Mouse (Mus musculus) embryonic fibroblast, embryonic 13.5 days (primary cell): Measurements from ENCODE around the gene Klhl33. TPM values are rescaled to one million over a fixed set of nuclear protein-coding genes. Genes with fewer than 3 reads are reported as not detected.
"Not testable (repeated sequence)": the region's sequence is repeated elsewhere in the genome, so short reads cannot be mapped to it uniquely, and the experiment has no call there.

Experiments
- H3K27ac ChIP-seq: 2 replicates; pipeline ENCODE4 v1.5.1; 2012; ENCODE audit warnings: low read length, control low read depth, inconsistent platforms; ENCODE audit not compliant: insufficient read depth
- H3K4me1 ChIP-seq: 2 replicates; pipeline ENCODE4 v1.6.1; 2011; ENCODE audit warnings: low read length; ENCODE audit not compliant: control insufficient read depth, insufficient read depth
- H3K4me3 ChIP-seq: 2 replicates; pipeline ENCODE4 v1.5.1; 2011; ENCODE audit warnings: mild to moderate bottlenecking, control low read depth, low read length; ENCODE audit not compliant: insufficient read depth
- CTCF ChIP-seq: IDR thresholded peaks from 2 replicates; pipeline ENCODE4 v1.5.1; 2011; ENCODE audit warnings: mild to moderate bottlenecking, control low read depth, low read length, moderate library complexity, borderline replicate concordance; ENCODE audit not compliant: insufficient read depth
- POLR2A ChIP-seq: IDR thresholded peaks from 2 replicates; pipeline ENCODE4 v1.6.1; 2011; ENCODE audit warnings: low read depth, mild to moderate bottlenecking, control low read depth, low read length, moderate library complexity
- polyA plus RNA-seq: library from polyadenylated mRNA; stranded (reverse); fragments of >200 nt; gene quantifications from 2 replicates; pipeline ENCODE4 v1.2.4, GENCODE M21; 2011; ENCODE audit warnings: low read depth; ENCODE audit not compliant: missing spikeins, insufficient read length

The Klhl33 gene
- polyA plus RNA-seq, 1 experiment, result 0.47 TPM

GRCm38 (mm10) chr14:50904828-50905129, 7.5 kb upstream of the Klhl33 start:
- no peak overlapping the region for H3K27ac ChIP-seq
- no peak for TF ChIP-seq CTCF
- TF ChIP-seq POLR2A, result no peak
- H3K4me3 ChIP-seq, result no peak overlapping the region
- no peaks in the 10 kb centered on the region; the same call in 1 of the 2 replicates for H3K4me1 ChIP-seq

GRCm38 (mm10) chr14:50903973-50904827, 6.9 kb upstream of the Klhl33 start:
- H3K4me3 ChIP-seq, result peak overlapping the region; percentile 18
- TF ChIP-seq CTCF, result peak; percentile 53; the same call in 1 of the 2 replicates
- TF ChIP-seq POLR2A, result peak; percentile 60; the same call in 1 of the 2 replicates
- no peaks in the 10 kb centered on the region; the same call in 1 of the 2 replicates for H3K4me1 ChIP-seq
- peak overlapping the region; percentile 43 for H3K27ac ChIP-seq

- not testable (repeated sequence) for H3K4me3 ChIP-seq, H3K4me1 ChIP-seq, H3K27ac ChIP-seq
These were observed 685 bp upstream of the Klhl33 start for GRCm38 (mm10) chr14:50897992-50898391.

- TF ChIP-seq CTCF (no peak), POLR2A (no peak)
- H3K4me1 ChIP-seq, result peaks cover 11% of the 10 kb centered on the region
- no peak overlapping the region for H3K4me3 ChIP-seq
- peak overlapping the region; percentile 71 for H3K27ac ChIP-seq
These were observed 447 bp downstream of the Klhl33 start for GRCm38 (mm10) chr14:50896747-50897373.

- H3K27ac ChIP-seq, result peak overlapping the region; percentile 87
- no peak overlapping the region for H3K4me3 ChIP-seq
- TF ChIP-seq POLR2A (no peak; the same call in none of the 2 replicates), CTCF (no peak)
- peaks cover 11% of the 10 kb centered on the region for H3K4me1 ChIP-seq
These were observed 1.1 kb downstream of the Klhl33 start for GRCm38 (mm10) chr14:50895985-50896746.

GRCm38 (mm10) chr14:50895407-50895806, 1.9 kb downstream of the Klhl33 start:
- no peak for TF ChIP-seq POLR2A
- H3K4me1 ChIP-seq, result peaks cover 11% of the 10 kb centered on the region; the same call in 1 of the 2 replicates
- no peak overlapping the region for H3K4me3 ChIP-seq
- H3K27ac ChIP-seq, result peak overlapping the region; percentile 87

- Histone ChIP-seq H3K4me1 (peaks cover 11% of the 10 kb centered on the region; the same call in 1 of the 2 replicates), H3K4me3 (no peak overlapping the region), H3K27ac (no peak overlapping the region)
- TF ChIP-seq CTCF, result no peak
- no peak for TF ChIP-seq POLR2A
These were observed 4.5 kb downstream of the Klhl33 start for GRCm38 (mm10) chr14:50892541-50893459.

- TF ChIP-seq POLR2A, result no peak
- no peak for TF ChIP-seq CTCF
- Histone ChIP-seq H3K27ac (no peak overlapping the region), H3K4me1 (0 out of 2 replicates have a peak, but pooled peaks cover 5% of the 10 kb centered on the region), H3K4me3 (no peak overlapping the region)
These were observed 5.2 kb downstream of the Klhl33 start for GRCm38 (mm10) chr14:50892091-50892490.

- no peak for TF ChIP-seq POLR2A
- no peak for TF ChIP-seq CTCF
- H3K27ac ChIP-seq, result no peak overlapping the region
- H3K4me1 ChIP-seq, result 0 out of 2 replicates have a peak, but pooled peaks cover 4% of the 10 kb centered on the region
- H3K4me3 ChIP-seq, result no peak overlapping the region
These were observed 5.7 kb downstream of the Klhl33 start for GRCm38 (mm10) chr14:50891621-50892020.
